Mouse (Mus musculus) induced T-regulatory cell, adult 2 months (primary cell): Measurements from ENCODE around the gene Defb23.

ENCODE experiments used
- DNase-seq: peaks from one replicate; pipeline ENCODE4 v3.0.0-alpha.2; 2012; ENCODE audit warnings: low read depth

The Defb23 gene

GRCm38 (mm10) chr2:152464570-152465150 lies at the start of gene Defb23:
TSS of gene Defb23 (minus strand) at chr2:152464620.
- no peak for DNase-seq

GRCm38 (mm10) chr2:152511592-152511991 lies 47.2 kb upstream of the Defb23 start, which contains the start of gene Defb26:
TSS of gene Defb26 (minus strand) at chr2:152511692.
- no peak for DNase-seq

GRCm38 (mm10) chr2:152503950-152504349 lies 39.5 kb upstream of the Defb23 start:
- no peak for DNase-seq

- DNase-seq = peak; percentile 24
Measured at GRCm38 (mm10) chr2:152500863-152501229, 36.4 kb upstream of the Defb23 start.

- no peak for DNase-seq
Measured at GRCm38 (mm10) chr2:152500204-152500862, 35.9 kb upstream of the Defb23 start.

GRCm38 (mm10) chr2:152498020-152498419 lies 33.6 kb upstream of the Defb23 start:
- no peak for DNase-seq

- DNase-seq = no peak
Measured at GRCm38 (mm10) chr2:152493151-152493550, 28.7 kb upstream of the Defb23 start.

- no peak for DNase-seq
Measured at GRCm38 (mm10) chr2:152490038-152490437, 25.6 kb upstream of the Defb23 start, which contains the start of gene Defb22. TSS of gene Defb22 (minus strand) at chr2:152490138.

GRCm38 (mm10) chr2:152487024-152487423 lies 22.6 kb upstream of the Defb23 start:
- peak; percentile 43 for DNase-seq

GRCm38 (mm10) chr2:152481726-152482125 lies 17.3 kb upstream of the Defb23 start:
- DNase-seq = no peak

GRCm38 (mm10) chr2:152480881-152481280 lies 16.5 kb upstream of the Defb23 start:
- peak; percentile 36 for DNase-seq

GRCm38 (mm10) chr2:152476763-152477162 lies 12.3 kb upstream of the Defb23 start, which contains the start of gene Defb20:
TSS of gene Defb20 (plus strand) at chr2:152477063.
- DNase-seq = no peak

- no peak for DNase-seq
Measured at GRCm38 (mm10) chr2:152472434-152472833, 8.0 kb upstream of the Defb23 start.

- peak; percentile 77 for DNase-seq
Measured at GRCm38 (mm10) chr2:152470973-152471372, 6.6 kb upstream of the Defb23 start.

GRCm38 (mm10) chr2:152459241-152459640 lies 5.2 kb downstream of the Defb23 start:
- DNase-seq = no peak

GRCm38 (mm10) chr2:152452101-152452781 lies 12.2 kb downstream of the Defb23 start:
- DNase-seq = no peak

GRCm38 (mm10) chr2:152450241-152450640 lies 14.2 kb downstream of the Defb23 start:
- peak; percentile 65 for DNase-seq

GRCm38 (mm10) chr2:152447461-152447860 lies 17.0 kb downstream of the Defb23 start:
- DNase-seq = no peak

- DNase-seq = no peak
Measured at GRCm38 (mm10) chr2:152446642-152447041, 17.8 kb downstream of the Defb23 start.

- DNase-seq = no peak
Measured at GRCm38 (mm10) chr2:152443281-152443680, 21.1 kb downstream of the Defb23 start.

- DNase-seq = no peak
Measured at GRCm38 (mm10) chr2:152442322-152442721, 22.1 kb downstream of the Defb23 start.

GRCm38 (mm10) chr2:152439833-152440232 lies 24.6 kb downstream of the Defb23 start:
- no peak for DNase-seq

- DNase-seq = peak; percentile 20
Measured at GRCm38 (mm10) chr2:152438963-152439362, 25.5 kb downstream of the Defb23 start.
